Comparison of ENCODE assay signal across 14 mouse cellular contexts in the genomic region with DNA sequence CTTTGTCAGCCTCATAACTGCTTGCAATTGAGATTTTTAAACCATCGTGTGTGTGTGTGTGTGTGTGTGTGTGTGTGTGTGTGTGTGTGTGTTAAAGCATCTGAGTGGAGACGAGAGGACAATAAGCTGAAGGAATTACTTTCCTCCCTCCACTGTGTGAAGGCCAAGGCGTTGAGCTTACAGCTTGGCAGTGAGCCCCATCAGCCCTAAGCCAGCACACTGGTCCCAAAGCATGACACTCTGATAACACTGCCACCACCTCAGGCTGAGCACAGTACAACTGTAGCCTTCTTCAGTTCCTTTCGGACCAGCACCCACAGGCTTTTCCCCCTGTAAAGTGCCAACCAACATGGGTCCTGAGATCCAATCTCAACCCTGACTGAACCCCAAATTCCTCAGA.
DNase-seq lines count a peak whose midpoint lies in the region; ATAC-seq and TF ChIP-seq lines count a peak whose summit lies in the region.
"Had no signal": no experiment of that assay in that cellular context is flagged by ENCODE, and none has a peak within 500 bp of the region (broad histone marks: within the 10 kb centered on the region; RNA-seq: fewer than 3 reads in every experiment).

No protein-coding gene starts in this region.

- DNase-seq in heart, postnatal 0 days (ENCODE audit: low spot score): no peak
- no peak for DNase-seq in heart, postnatal 25 days (ENCODE audit: low spot score)
- no peak for DNase-seq in adrenal gland, adult 2 months
- DNase-seq: adrenal gland, postnatal 36 days; gastrocnemius, postnatal 25 days; kidney, adult 9 months; lung, embryonic 14.5 days; right cerebral cortex, adult 18-20 months had no signal

- H3K9me3 ChIP-seq in heart, postnatal 0 days (replicated peaks; ENCODE audit: control insufficient read depth, low read length): no peaks in the 10 kb centered on the region
- no peaks in the 10 kb centered on the region for H3K9me3 ChIP-seq in forebrain, embryonic 13.5 days (replicated peaks)
- no peaks in the 10 kb centered on the region for H3K9me3 ChIP-seq in hindbrain, embryonic 15.5 days
- no peaks in the 10 kb centered on the region for H3K9me3 ChIP-seq in midbrain, embryonic 16.5 days (replicated peaks; ENCODE audit: control insufficient read depth, low read length, poor library complexity, severe bottlenecking)
- H3K9me3 ChIP-seq: limb, embryonic 15.5 days had no signal

- no peak overlapping the region for H3K4me3 ChIP-seq in heart, postnatal 0 days (ENCODE audit: low read depth, low read length)
- no peak overlapping the region for H3K4me3 ChIP-seq in forebrain, embryonic 13.5 days
- H3K4me3 ChIP-seq in hindbrain, embryonic 15.5 days: no peak overlapping the region
- no peak overlapping the region for H3K4me3 ChIP-seq in midbrain, embryonic 16.5 days (ENCODE audit: low read depth, low read length)
- H3K4me3 ChIP-seq: left cerebral cortex, adult 2 months; limb, embryonic 15.5 days had no signal

- peak; percentile 42; the same call in 1 of the 2 replicates for ATAC-seq in heart, postnatal 0 days (ENCODE audit: insufficient read depth, low read depth)
- no peak for ATAC-seq in forebrain, embryonic 13.5 days
- no peak for ATAC-seq in hindbrain, embryonic 15.5 days (ENCODE audit: low FRiP score, low read depth)
- ATAC-seq in midbrain, embryonic 16.5 days: no peak
- no peak for ATAC-seq in frontal cortex, adult (ENCODE audit: low TSS enrichment)

- intact Hi-C loops in heart, postnatal 25 days (cut with DNase I): no loop called here

- TF ChIP-seq CTCF in heart, postnatal 0 days (IDR thresholded peaks at IDR 0.05; ENCODE audit: low read depth): no peak

- peaks cover 34% of the 10 kb centered on the region for H3K4me1 ChIP-seq in heart, postnatal 0 days (ENCODE audit: control insufficient read depth, insufficient read depth)
- H3K4me1 ChIP-seq in forebrain, embryonic 13.5 days: peaks cover 31% of the 10 kb centered on the region
- peaks cover 24% of the 10 kb centered on the region for H3K4me1 ChIP-seq in hindbrain, embryonic 15.5 days (replicated peaks)
- peaks cover 13% of the 10 kb centered on the region; the same call in 1 of the 2 replicates for H3K4me1 ChIP-seq in midbrain, embryonic 16.5 days (ENCODE audit: control insufficient read depth, insufficient read depth, low read length)

- H3K27ac ChIP-seq in heart, postnatal 0 days (ENCODE audit: low read depth): no peak overlapping the region
- H3K27ac ChIP-seq in forebrain, embryonic 13.5 days: 0 out of 2 replicates have a peak overlapping the region, but pooled peaks have one; percentile 60
- H3K27ac ChIP-seq in hindbrain, embryonic 15.5 days (replicated peaks): peak overlapping the region; percentile 72
- H3K27ac ChIP-seq in midbrain, embryonic 16.5 days (ENCODE audit: low read length): 0 out of 2 replicates have a peak overlapping the region, but pooled peaks have one; percentile 20
- H3K27ac ChIP-seq: left cerebral cortex, adult 2 months; limb, embryonic 15.5 days had no signal

- WGBS in heart, postnatal 0 days: 35% methylated on average over 4 of the region's 4 CpGs
- 28% methylated on average over 4 of the region's 4 CpGs for WGBS in forebrain, embryonic 13.5 days
- 48% methylated on average over 4 of the region's 4 CpGs for WGBS in hindbrain, embryonic 15.5 days
- 43% methylated on average over 4 of the region's 4 CpGs for WGBS in midbrain, embryonic 16.5 days

- no peak overlapping the region for H3K9ac ChIP-seq in heart, postnatal 0 days (replicated peaks; ENCODE audit: low read depth, low read length)
- H3K9ac ChIP-seq in forebrain, embryonic 13.5 days: no peak overlapping the region
- no peak overlapping the region for H3K9ac ChIP-seq in hindbrain, embryonic 15.5 days
- H3K9ac ChIP-seq in midbrain, embryonic 16.5 days (ENCODE audit: low read depth, low read length): no peak overlapping the region
- H3K9ac ChIP-seq: limb, embryonic 15.5 days; lung, embryonic 14.5 days had no signal

- no peaks in the 10 kb centered on the region for H3K27me3 ChIP-seq in heart, postnatal 0 days (ENCODE audit: control insufficient read depth, insufficient read depth, low read length)
- H3K27me3 ChIP-seq in forebrain, embryonic 13.5 days: no peaks in the 10 kb centered on the region
- no peaks in the 10 kb centered on the region for H3K27me3 ChIP-seq in hindbrain, embryonic 15.5 days
- no peaks in the 10 kb centered on the region for H3K27me3 ChIP-seq in midbrain, embryonic 16.5 days (ENCODE audit: control insufficient read depth, insufficient read depth, low read depth, low read length)
- H3K27me3 ChIP-seq: limb, embryonic 15.5 days had no signal

- H3K4me2 ChIP-seq in heart, postnatal 0 days (ENCODE audit: low read depth, low read length): no peak overlapping the region
- H3K4me2 ChIP-seq in forebrain, embryonic 13.5 days: no peak overlapping the region
- H3K4me2 ChIP-seq in hindbrain, embryonic 15.5 days: no peak overlapping the region
- no peak overlapping the region for H3K4me2 ChIP-seq in midbrain, embryonic 16.5 days (ENCODE audit: low read length)
- H3K4me2 ChIP-seq: limb, embryonic 15.5 days; lung, embryonic 14.5 days had no signal

- no peak for TF ChIP-seq EP300 in heart, postnatal 0 days (IDR thresholded peaks at IDR 0.05; ENCODE audit: low read depth)

- no peaks in the 10 kb centered on the region for H3K36me3 ChIP-seq in heart, postnatal 0 days (replicated peaks; ENCODE audit: control insufficient read depth, insufficient read depth, low read length)
- H3K36me3 ChIP-seq in forebrain, embryonic 13.5 days (ENCODE audit: poor library complexity, severe bottlenecking): no peaks in the 10 kb centered on the region
- H3K36me3 ChIP-seq in hindbrain, embryonic 15.5 days: no peaks in the 10 kb centered on the region
- H3K36me3 ChIP-seq in midbrain, embryonic 16.5 days (ENCODE audit: control insufficient read depth, insufficient read depth, low read length): no peaks in the 10 kb centered on the region
- H3K36me3 ChIP-seq: limb, embryonic 15.5 days had no signal
